Mouse (Mus musculus) heart, adult 2 months (tissue): ENCODE results near the gene Clybl. TPM values are rescaled to one million over a fixed set of nuclear protein-coding genes. Genes with fewer than 3 reads are reported as not detected.

Experiments
- DNase-seq, 2 experiments: peaks; one replicate each; pipeline ENCODE4 v3.0.0; 2021
- H3K27ac ChIP-seq: fragments of 200-600 bp; 2 replicates; pipeline ENCODE4 v1.8.1; 2022
- H3K27me3 ChIP-seq: fragments of 200-500 bp; 2 replicates; pipeline ENCODE4 v1.6.1; 2012; ENCODE audit warnings: mild to moderate bottlenecking, low read length, inconsistent platforms, mixed read lengths; ENCODE audit not compliant: control insufficient read depth, insufficient read depth
- H3K36me3 ChIP-seq: fragments of 200-500 bp; 2 replicates; pipeline ENCODE4 v1.6.1; 2012; ENCODE audit warnings: low read length, inconsistent platforms; ENCODE audit not compliant: control insufficient read depth, insufficient read depth
- H3K4me1 ChIP-seq: fragments of 200-500 bp; 2 replicates; pipeline ENCODE4 v1.6.1; 2011; ENCODE audit warnings: low read length; ENCODE audit not compliant: control insufficient read depth, insufficient read depth
- H3K4me3 ChIP-seq: fragments of 200-600 bp; 2 replicates; pipeline ENCODE4 v1.8.1; 2022
- H3K79me2 ChIP-seq: fragments of 200-500 bp; replicated peaks from 2 replicates; pipeline ENCODE4 v1.6.1; 2012; ENCODE audit warnings: mild to moderate bottlenecking, inconsistent platforms, low read length, moderate library complexity, mixed read lengths; ENCODE audit not compliant: control insufficient read depth, insufficient read depth
- H3K9ac ChIP-seq: fragments of 200-500 bp; 2 replicates; pipeline ENCODE4 v1.6.1; 2012; ENCODE audit warnings: low read depth, mild to moderate bottlenecking, control low read depth, inconsistent platforms, low read length, mixed read lengths
- CTCF ChIP-seq: fragments of 200-600 bp; IDR thresholded peaks from 2 replicates; pipeline ENCODE4 v1.8.1; 2022; ENCODE audit warnings: antibody characterized with exemption, mild to moderate bottlenecking, moderate library complexity
- EP300 ChIP-seq: fragments of 200-500 bp; IDR thresholded peaks from 2 replicates; pipeline ENCODE4 v1.6.1; 2011; ENCODE audit warnings: low read depth, low read length, control low read depth; ENCODE audit not compliant: insufficient read depth
- POLR2A ChIP-seq: fragments of 200-500 bp; IDR thresholded peaks from 2 replicates; pipeline ENCODE4 v1.6.1; 2011; ENCODE audit warnings: mild to moderate bottlenecking, low read depth, low read length, control low read depth; ENCODE audit not compliant: insufficient read depth
- WGBS: fragments of 180-500 bp; shearing (Covaris S2); methylation state at CpG from one replicate; pipeline ENCODE4 v1.1.7; 2018; 5-methylcytosine and 5-hydroxymethylcytosine counted together
- intact Hi-C: fragments of 180-260 bp; cut with DNase I; formaldehyde crosslinking; loops from one replicate; pipeline ENCODE4 v1.15.1; 2025
- polyA plus RNA-seq: library from polyadenylated mRNA; depleted of rRNA; stranded (reverse); fragments of >200 nt; gene quantifications from 2 replicates; pipeline ENCODE4 v1.2.3, GENCODE M21; 2012
- total RNA-seq, 2 experiments: library from RNA; stranded (reverse); gene quantifications; 2 replicates each; pipeline ENCODE4 v1.2.3; 2021

Clybl gene
- total and polyA plus RNA-seq, 3 experiments = 50.3 to 131 (median 115) TPM

DNA sequence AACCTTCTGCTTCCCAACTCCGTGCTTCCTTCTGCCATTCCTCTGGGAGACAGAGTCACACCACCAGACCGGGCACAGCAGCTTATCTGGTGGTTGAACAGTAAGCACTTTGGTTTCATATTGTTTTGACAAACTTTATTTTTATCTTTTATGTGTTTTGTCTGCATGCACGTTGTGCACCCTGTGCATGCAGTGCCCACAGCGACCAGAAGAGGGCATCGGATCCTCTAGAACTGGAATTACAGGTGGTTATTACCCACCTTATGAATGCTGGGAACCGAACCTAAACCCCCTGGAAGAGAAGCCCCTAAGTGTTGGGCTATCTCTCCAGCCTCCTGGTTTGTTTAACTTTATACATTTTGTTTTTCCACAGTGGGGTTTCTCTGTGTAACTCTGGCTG, 130.9 kb downstream of the Clybl start:
- intact Hi-C loops = no loop called here
- TF ChIP-seq CTCF (peak; percentile 36), POLR2A (no peak), EP300 (no peak)
- H3K4me3 ChIP-seq = no peak overlapping the region
- H3K4me1 ChIP-seq = no peaks in the 10 kb centered on the region
- DNase-seq = no peak
- H3K9ac ChIP-seq = no peak overlapping the region
- no peaks in the 10 kb centered on the region for H3K36me3 ChIP-seq
- no peak overlapping the region for H3K27ac ChIP-seq
- H3K27me3 ChIP-seq = no peaks in the 10 kb centered on the region
- 89% methylated on average over 6 of the region's 6 CpGs for WGBS
- H3K79me2 ChIP-seq = no peaks in the 10 kb centered on the region

DNA sequence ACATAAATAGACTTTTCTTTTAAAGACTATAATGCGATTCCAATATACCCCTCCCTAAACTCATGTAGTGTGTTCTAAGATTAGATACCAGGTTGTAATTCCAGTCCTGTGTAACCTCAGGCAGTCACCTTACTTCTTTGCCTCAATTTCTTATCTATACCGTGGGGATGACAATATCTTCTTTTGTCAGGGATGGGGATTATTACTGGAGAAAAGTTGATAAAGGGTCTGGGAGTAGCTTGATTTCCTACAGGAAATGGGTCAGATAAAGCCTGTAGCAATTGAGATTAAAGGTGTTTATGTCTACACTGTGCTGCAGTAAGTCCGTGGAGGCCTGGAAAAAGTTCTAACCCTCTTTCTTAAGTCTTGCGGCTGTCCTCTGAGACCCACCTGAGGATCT, 131.8 kb downstream of the Clybl start:
- H3K27me3 ChIP-seq = no peaks in the 10 kb centered on the region
- no peak overlapping the region for H3K4me3 ChIP-seq
- H3K4me1 ChIP-seq = no peaks in the 10 kb centered on the region
- H3K36me3 ChIP-seq = no peaks in the 10 kb centered on the region
- no peak for DNase-seq
- H3K79me2 ChIP-seq = no peaks in the 10 kb centered on the region
- intact Hi-C loops = no loop called here
- 40% methylated on average over 4 of the region's 4 CpGs for WGBS
- H3K27ac ChIP-seq = no peak overlapping the region
- no peak overlapping the region for H3K9ac ChIP-seq
- TF ChIP-seq POLR2A = no peak
- no peak for TF ChIP-seq EP300
- no peak for TF ChIP-seq CTCF

DNA sequence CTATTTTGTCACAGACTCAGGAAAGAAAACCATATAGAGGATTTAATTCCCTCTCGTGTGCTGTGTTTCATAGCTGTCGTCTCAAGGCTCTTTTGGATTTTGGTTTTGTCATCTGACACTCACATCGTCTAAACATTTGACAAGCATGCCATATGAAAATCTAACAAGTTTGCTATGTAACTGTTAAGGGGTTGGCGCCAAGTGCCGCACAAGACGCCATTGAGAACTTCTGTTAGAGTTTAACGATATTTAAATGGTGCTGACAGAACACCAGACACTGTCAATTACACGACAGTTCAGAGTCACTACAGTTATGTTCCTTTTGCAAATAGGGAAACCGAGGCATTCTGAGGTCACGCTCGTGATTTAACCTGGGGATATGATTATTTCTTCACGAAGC, 134.2 kb downstream of the Clybl start:
- H3K9ac ChIP-seq = no peak overlapping the region

DNA sequence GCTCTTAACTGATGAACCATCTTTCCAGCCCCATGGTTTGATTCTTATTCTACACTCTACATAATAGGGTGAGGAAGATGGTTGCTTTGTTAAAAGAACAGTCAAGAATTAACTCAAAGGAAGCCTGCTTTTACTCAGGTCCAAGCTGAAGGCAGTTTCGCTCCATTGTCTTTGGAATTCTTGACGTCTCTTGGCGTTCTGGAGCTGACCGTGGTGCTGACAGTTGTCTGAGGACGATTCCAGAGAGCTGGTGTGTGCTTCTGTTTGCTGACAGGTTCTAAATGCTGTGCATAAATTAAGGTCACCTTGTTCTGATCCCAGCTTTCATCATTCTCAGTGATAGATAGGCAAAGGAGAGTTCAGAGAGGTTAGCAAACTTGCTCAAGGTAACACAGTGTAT, 140.6 kb downstream of the Clybl start:
- Histone ChIP-seq H3K27ac (no peak overlapping the region), H3K27me3 (no peaks in the 10 kb centered on the region), H3K79me2 (no peaks in the 10 kb centered on the region), H3K9ac (no peak overlapping the region), H3K4me1 (no peaks in the 10 kb centered on the region), H3K4me3 (no peak overlapping the region), H3K36me3 (no peaks in the 10 kb centered on the region)
- DNase-seq = no peak
- intact Hi-C loops = no loop called here
- no peak for TF ChIP-seq CTCF
- TF ChIP-seq EP300 = no peak
- TF ChIP-seq POLR2A = no peak
- WGBS = 36% methylated on average over 5 of the region's 5 CpGs

More for the DNA sequence above, 134.2 kb downstream of the Clybl start:
- WGBS = 93% methylated on average over 12 of the region's 12 CpGs
- intact Hi-C loops = no loop called here
- TF ChIP-seq CTCF (no peak), EP300 (no peak), POLR2A (no peak)
- Histone ChIP-seq H3K4me1 (no peaks in the 10 kb centered on the region), H3K27me3 (no peaks in the 10 kb centered on the region), H3K79me2 (no peaks in the 10 kb centered on the region), H3K36me3 (no peaks in the 10 kb centered on the region), H3K27ac (no peak overlapping the region), H3K4me3 (no peak overlapping the region)
- DNase-seq = no peak

DNA sequence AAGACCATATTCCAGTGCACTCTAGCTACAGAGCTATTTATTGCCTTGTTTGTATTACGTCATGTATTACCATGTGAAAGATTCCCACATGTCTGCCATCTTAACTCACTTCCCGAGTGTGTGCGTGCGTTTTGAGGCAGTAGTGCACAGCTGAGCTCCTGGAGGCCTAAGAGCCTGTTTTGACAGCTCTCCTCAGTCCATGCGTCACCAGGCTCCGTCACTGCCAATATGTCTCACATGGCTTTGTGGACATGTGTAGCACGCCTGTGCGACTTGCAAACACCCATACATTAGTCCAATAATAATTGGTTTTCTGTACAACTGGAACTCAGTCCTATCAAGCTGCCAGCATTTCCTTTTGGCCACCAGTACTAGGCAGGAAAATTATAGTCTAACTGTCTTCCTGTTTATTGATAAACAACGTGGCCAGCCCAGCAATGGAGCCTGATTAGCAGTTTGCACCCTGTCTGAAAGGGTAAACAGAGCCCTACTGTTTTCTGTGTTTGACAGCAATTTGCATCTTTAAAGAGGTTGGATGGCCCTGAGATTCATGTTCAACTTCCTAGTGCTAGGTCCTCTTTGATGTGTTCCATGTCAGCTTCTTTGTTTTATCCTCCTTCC, 142.4 kb downstream of the Clybl start:
- Histone ChIP-seq H3K9ac (no peak overlapping the region), H3K4me3 (no peak overlapping the region), H3K79me2 (no peaks in the 10 kb centered on the region), H3K27me3 (no peaks in the 10 kb centered on the region), H3K27ac (no peak overlapping the region), H3K36me3 (no peaks in the 10 kb centered on the region), H3K4me1 (no peaks in the 10 kb centered on the region)
- DNase-seq = no peak
- WGBS = 82% methylated on average over 9 of the region's 9 CpGs
- intact Hi-C loops = no loop called here
- TF ChIP-seq EP300 = no peak
- no peak for TF ChIP-seq POLR2A
- no peak for TF ChIP-seq CTCF

DNA sequence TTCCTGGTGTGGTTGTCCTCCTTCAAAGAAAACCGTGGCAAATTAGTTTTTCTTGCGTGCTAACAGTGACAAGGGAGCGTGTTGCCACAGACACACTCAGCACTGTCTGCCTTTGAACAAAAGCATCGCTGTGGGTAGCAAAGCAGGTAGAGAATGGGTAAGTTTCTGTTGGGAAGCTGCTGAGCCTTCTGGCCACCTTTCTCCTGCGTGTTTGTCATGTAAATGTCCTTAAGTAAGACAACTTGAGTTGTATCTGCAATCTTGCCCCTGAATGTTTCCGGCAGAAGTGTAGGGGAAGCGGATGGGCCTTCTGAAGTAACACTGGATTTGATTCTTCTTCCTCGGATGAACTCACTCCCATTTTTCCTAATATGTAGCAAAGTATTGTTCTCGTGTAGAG, 148.6 kb downstream of the Clybl start:
- TF ChIP-seq EP300 (no peak), POLR2A (no peak), CTCF (no peak)

More for the DNA sequence above, 148.6 kb downstream of the Clybl start:
- intact Hi-C loops = no loop called here
- WGBS = 78% methylated on average over 9 of the region's 9 CpGs
- Histone ChIP-seq H3K4me3 (no peak overlapping the region), H3K36me3 (no peaks in the 10 kb centered on the region), H3K4me1 (no peaks in the 10 kb centered on the region), H3K27me3 (no peaks in the 10 kb centered on the region), H3K27ac (no peak overlapping the region), H3K9ac (no peak overlapping the region), H3K79me2 (no peaks in the 10 kb centered on the region)
- no peak for DNase-seq
